Mouse (Mus musculus): ENCODE results near the gene Dop1b. TPM values are rescaled to one million over a fixed set of nuclear protein-coding genes. Genes with fewer than 3 reads are reported as not detected.

Dop1b gene
- polyA plus RNA-seq, 1 experiment from 2014 or later: 20.4 TPM

DNA sequence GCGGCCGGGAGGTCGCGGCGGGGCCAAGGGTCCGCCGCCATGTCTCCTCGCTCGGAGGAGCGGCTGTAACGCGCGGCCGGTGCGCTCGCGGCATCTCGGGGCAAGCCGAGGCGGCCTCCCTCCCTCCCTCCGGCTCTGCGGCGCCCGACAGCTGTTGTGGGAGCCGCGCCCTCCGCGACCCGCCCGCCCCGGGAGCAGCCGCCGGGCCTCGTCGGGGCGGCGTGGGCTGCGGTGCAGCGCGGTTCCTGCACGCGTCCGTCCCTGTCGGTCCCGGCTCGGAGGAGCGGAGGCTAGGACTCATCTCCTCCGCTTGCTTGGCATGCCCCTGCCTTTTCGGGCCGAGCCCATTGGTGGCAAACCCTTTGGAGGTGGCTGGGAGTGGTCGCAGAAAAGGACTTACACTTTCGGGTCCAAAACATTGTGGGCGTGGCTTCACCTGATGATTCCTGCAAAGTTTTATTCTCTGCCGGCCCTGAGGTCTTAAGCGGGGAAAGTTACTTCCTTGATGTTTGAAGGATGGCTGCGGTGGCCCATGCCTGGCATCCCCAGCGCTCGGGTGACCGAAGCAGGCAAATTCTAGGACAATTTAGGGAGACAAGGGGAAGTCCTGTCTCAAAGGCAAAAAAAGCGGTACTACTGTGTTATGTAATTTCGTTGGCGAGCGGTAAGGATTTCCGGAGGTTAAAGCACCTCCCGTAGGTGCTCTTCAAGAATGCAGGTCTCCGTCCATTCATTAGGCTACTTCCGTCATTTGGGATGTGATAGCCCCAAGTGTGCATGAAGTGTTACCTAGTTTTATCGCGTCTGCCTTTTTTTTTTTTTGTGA lies 121.0 kb downstream of the Dop1b start:
- WGBS: under 1% methylated on average over 64 of the region's 69 CpGs
- Histone ChIP-seq H3K27me3 (ENCODE audit: control insufficient read depth, insufficient read depth, low read length) (no peaks in the 10 kb centered on the region), H3K9me3 (ENCODE audit: control insufficient read depth, low read depth, low read length) (no peaks in the 10 kb centered on the region), H3K4me1 (ENCODE audit: control insufficient read depth, insufficient read depth, low read length) (peaks cover 9% of the 10 kb centered on the region), H3K9ac (replicated peaks; ENCODE audit: low read depth, low read length) (peak overlapping the region; percentile 93), H3K36me3 (ENCODE audit: control insufficient read depth, insufficient read depth, low read length) (no peaks in the 10 kb centered on the region), H3K4me3 (ENCODE audit: low read depth, low read length) (peak overlapping the region; percentile 87), H3K4me2 (replicated peaks; ENCODE audit: low read depth, low read length) (peak overlapping the region; percentile 57), H3K27ac (ENCODE audit: low read length) (peak overlapping the region; percentile 96)
- ATAC-seq (ENCODE audit: insufficient number of reproducible peaks, insufficient read depth, low FRiP score, low read depth): peak; percentile 50; the same call in 1 of the 2 replicates

DNA sequence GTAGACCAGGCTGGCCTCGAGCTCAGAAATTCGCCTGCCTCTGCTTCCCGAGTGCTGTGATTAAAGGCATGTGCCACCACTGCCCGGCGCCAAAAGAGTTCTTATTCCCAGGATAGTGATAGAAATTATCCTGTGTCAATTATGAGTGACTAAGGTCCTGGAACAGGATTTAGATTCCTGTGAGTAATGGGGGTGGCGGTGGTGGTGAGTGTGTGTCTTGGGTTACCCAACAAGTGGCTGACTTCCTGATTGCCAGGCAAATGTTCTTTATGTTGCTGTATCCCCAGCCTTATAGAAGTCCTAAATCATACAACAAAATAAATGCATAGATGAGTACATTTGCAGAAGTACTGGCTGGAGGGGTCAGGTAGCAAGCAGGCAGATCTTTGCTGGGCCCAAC lies 121.8 kb downstream of the Dop1b start:
- Histone ChIP-seq H3K9me3 (ENCODE audit: control insufficient read depth, low read depth, low read length) (no peaks in the 10 kb centered on the region), H3K4me3 (ENCODE audit: low read depth, low read length) (peak overlapping the region; percentile 87), H3K27ac (ENCODE audit: low read length) (no peak overlapping the region), H3K36me3 (ENCODE audit: control insufficient read depth, insufficient read depth, low read length) (no peaks in the 10 kb centered on the region), H3K9ac (replicated peaks; ENCODE audit: low read depth, low read length) (no peak overlapping the region), H3K27me3 (ENCODE audit: control insufficient read depth, insufficient read depth, low read length) (no peaks in the 10 kb centered on the region), H3K4me1 (ENCODE audit: control insufficient read depth, insufficient read depth, low read length) (peaks cover 9% of the 10 kb centered on the region), H3K4me2 (replicated peaks; ENCODE audit: low read depth, low read length) (peak overlapping the region; percentile 57)
- no peak for ATAC-seq (ENCODE audit: insufficient number of reproducible peaks, insufficient read depth, low FRiP score, low read depth)
- WGBS: 91% methylated on average over 6 of the region's 6 CpGs

DNA sequence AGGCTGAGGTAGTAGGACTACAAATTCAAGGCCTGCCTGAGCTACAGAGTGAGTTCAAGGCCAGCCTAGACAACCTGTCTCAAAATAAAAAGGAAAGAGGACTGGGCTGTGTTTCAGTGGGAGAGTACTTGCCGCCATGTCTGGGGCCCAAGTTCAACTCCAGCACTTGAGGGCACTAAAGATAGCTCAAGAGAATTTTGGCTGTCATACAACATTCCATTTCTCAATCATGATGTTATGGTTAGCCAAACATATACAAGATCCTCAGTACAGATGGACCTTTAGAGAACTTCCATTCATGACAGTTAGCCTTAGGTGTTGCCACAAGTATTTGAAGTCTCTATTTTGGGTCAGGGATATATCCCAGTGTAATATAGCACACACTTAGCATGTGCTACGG lies 122.4 kb downstream of the Dop1b start:
- Histone ChIP-seq H3K9me3 (ENCODE audit: control insufficient read depth, low read depth, low read length) (no peaks in the 10 kb centered on the region), H3K9ac (replicated peaks; ENCODE audit: low read depth, low read length) (no peak overlapping the region), H3K4me2 (replicated peaks; ENCODE audit: low read depth, low read length) (no peak overlapping the region), H3K36me3 (ENCODE audit: control insufficient read depth, insufficient read depth, low read length) (no peaks in the 10 kb centered on the region), H3K27me3 (ENCODE audit: control insufficient read depth, insufficient read depth, low read length) (no peaks in the 10 kb centered on the region), H3K4me3 (ENCODE audit: low read depth, low read length) (no peak overlapping the region), H3K4me1 (ENCODE audit: control insufficient read depth, insufficient read depth, low read length) (peaks cover 9% of the 10 kb centered on the region), H3K27ac (ENCODE audit: low read length) (no peak overlapping the region)
- 87% methylated on average over 2 of the region's 2 CpGs for WGBS
- ATAC-seq (ENCODE audit: insufficient number of reproducible peaks, insufficient read depth, low FRiP score, low read depth): no peak

DNA sequence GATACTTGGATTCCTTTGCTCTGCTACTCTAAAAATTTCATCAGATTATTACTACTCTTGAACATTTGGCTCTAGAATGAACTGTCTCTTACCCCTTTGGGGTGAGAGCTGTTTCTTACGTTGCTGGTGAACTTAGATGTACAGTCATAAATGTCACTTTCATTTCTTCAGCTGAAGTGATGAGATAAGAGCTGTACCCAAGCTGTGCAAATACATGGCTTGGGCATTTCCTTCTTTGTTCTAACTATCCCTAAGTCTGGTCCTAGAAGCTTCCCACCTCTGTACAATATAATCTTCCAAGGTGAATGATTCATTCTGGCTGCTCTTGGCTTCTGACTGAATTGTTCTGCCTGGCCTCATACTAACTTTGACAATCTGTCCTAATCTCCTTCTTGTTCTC lies 127.3 kb downstream of the Dop1b start:
- no peak for ATAC-seq (ENCODE audit: insufficient number of reproducible peaks, insufficient read depth, low FRiP score, low read depth)
- Histone ChIP-seq H3K27me3 (ENCODE audit: control insufficient read depth, insufficient read depth, low read length) (no peaks in the 10 kb centered on the region), H3K36me3 (ENCODE audit: control insufficient read depth, insufficient read depth, low read length) (no peaks in the 10 kb centered on the region), H3K9ac (replicated peaks; ENCODE audit: low read depth, low read length) (no peak overlapping the region), H3K4me1 (ENCODE audit: control insufficient read depth, insufficient read depth, low read length) (no peaks in the 10 kb centered on the region; the same call in 1 of the 2 replicates), H3K4me2 (replicated peaks; ENCODE audit: low read depth, low read length) (no peak overlapping the region), H3K4me3 (ENCODE audit: low read depth, low read length) (no peak overlapping the region), H3K27ac (ENCODE audit: low read length) (no peak overlapping the region), H3K9me3 (ENCODE audit: control insufficient read depth, low read depth, low read length) (no peaks in the 10 kb centered on the region)
- 92% methylated on average over 1 of the region's 1 CpGs for WGBS

DNA sequence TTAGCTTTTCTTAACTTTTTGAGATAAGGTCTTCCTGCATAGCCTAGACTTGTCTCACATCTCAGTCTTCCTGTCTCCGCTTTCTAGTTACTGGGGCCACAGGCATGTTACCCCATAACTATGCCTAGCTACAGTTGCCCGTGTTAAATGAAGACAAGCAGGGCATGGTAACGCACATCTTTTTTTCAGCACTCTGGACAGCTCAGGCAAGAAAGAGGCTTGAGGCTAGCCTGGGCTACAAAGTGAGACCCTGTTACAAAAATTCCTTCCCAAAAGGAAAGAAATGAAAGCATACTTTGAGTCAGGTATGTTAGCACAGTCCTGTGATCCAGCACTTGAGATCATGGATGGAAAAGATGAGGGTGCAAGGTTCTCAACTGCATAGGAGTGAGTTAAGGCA lies 138.8 kb downstream of the Dop1b start:
- no peak overlapping the region for H3K27ac ChIP-seq (ENCODE audit: low read length)
- H3K4me2 ChIP-seq (replicated peaks; ENCODE audit: low read depth, low read length): no peak overlapping the region
- H3K27me3 ChIP-seq (ENCODE audit: control insufficient read depth, insufficient read depth, low read length): no peaks in the 10 kb centered on the region
- H3K4me3 ChIP-seq (ENCODE audit: low read depth, low read length): no peak overlapping the region
- no peaks in the 10 kb centered on the region for H3K9me3 ChIP-seq (ENCODE audit: control insufficient read depth, low read depth, low read length)
- no peaks in the 10 kb centered on the region for H3K4me1 ChIP-seq (ENCODE audit: control insufficient read depth, insufficient read depth, low read length)
- no peak for ATAC-seq (ENCODE audit: insufficient number of reproducible peaks, insufficient read depth, low FRiP score, low read depth)
- 97% methylated on average over 3 of the region's 3 CpGs for WGBS
- peaks cover 69% of the 10 kb centered on the region for H3K36me3 ChIP-seq (ENCODE audit: control insufficient read depth, insufficient read depth, low read length)
- no peak overlapping the region for H3K9ac ChIP-seq (replicated peaks; ENCODE audit: low read depth, low read length)

DNA sequence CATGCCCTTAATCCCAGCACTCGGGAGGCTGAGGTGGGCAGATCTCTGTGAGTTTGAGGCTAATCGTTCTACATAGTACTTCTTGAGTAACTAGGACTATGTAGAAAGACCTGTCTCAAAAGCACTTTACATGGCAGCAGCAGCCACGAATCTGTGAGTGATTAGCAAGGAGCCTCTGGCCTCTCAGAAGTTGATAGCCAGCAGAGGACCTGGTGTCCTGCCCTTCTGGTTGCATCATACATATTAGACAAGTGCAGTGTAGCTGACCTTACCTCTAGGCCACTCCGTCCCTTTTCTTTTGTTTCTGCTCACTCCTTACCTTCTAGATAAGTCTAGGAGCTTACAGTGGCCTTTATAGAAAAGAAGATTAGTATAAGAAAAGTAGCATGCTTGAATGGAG lies 148.3 kb downstream of the Dop1b start:
- H3K4me3 ChIP-seq (ENCODE audit: low read depth, low read length): no peak overlapping the region
- H3K4me2 ChIP-seq (replicated peaks; ENCODE audit: low read depth, low read length): no peak overlapping the region
- ATAC-seq (ENCODE audit: insufficient number of reproducible peaks, insufficient read depth, low FRiP score, low read depth): no peak
- no peaks in the 10 kb centered on the region for H3K4me1 ChIP-seq (ENCODE audit: control insufficient read depth, insufficient read depth, low read length)
- peaks cover 72% of the 10 kb centered on the region for H3K36me3 ChIP-seq (ENCODE audit: control insufficient read depth, insufficient read depth, low read length)
- WGBS: 87% methylated on average over 4 of the region's 4 CpGs
- no peaks in the 10 kb centered on the region for H3K27me3 ChIP-seq (ENCODE audit: control insufficient read depth, insufficient read depth, low read length)
- no peak overlapping the region for H3K9ac ChIP-seq (replicated peaks; ENCODE audit: low read depth, low read length)
- no peak overlapping the region for H3K27ac ChIP-seq (ENCODE audit: low read length)
- no peaks in the 10 kb centered on the region for H3K9me3 ChIP-seq (ENCODE audit: control insufficient read depth, low read depth, low read length)

Other genes starting within 250 kb of the Dop1b start
- gene Setd4, start 107.8 kb upstream of the Dop1b start, polyA plus RNA-seq (2014; fragmentation: Nextera tagmentation; extraction: Ambion mirVana): 11.5 and 14.3 TPM in 2 replicates
- 89.9 and 95.9 TPM in 2 replicates for gene Cbr1, start 106.1 kb upstream of the Dop1b start, polyA plus RNA-seq (2014; fragmentation: Nextera tagmentation; extraction: Ambion mirVana)
- gene Gm5678, start 83.8 kb upstream of the Dop1b start, polyA plus RNA-seq (2014; fragmentation: Nextera tagmentation; extraction: Ambion mirVana): not detected in 2 replicates
- gene Cbr3, start 28.7 kb upstream of the Dop1b start, polyA plus RNA-seq (2014; fragmentation: Nextera tagmentation; extraction: Ambion mirVana): 13.8 and 15.1 TPM in 2 replicates
- gene Morc3, start 120.2 kb downstream of the Dop1b start, polyA plus RNA-seq (2014; fragmentation: Nextera tagmentation; extraction: Ambion mirVana): 44.9 and 45.6 TPM in 2 replicates
- 73.5 and 80.0 TPM in 2 replicates for gene Chaf1b, start 172.0 kb downstream of the Dop1b start, polyA plus RNA-seq (2014; fragmentation: Nextera tagmentation; extraction: Ambion mirVana)